Mouse (Mus musculus): ENCODE measurements around the gene Gm16253. TPM values are rescaled to one million over a fixed set of nuclear protein-coding genes. Genes with fewer than 3 reads are reported as not detected.
A peak's percentile ranks its signal among the peaks of the same experiment; 100 is the strongest.

Gene Gm16253
- total and polyA plus RNA-seq, 3 experiments = 1.4 TPM; not detected in 2

- TF ChIP-seq MXI1 (IDR thresholded peaks at IDR 0.05; ENCODE audit: low read depth, low read length) (no peak), ZMIZ1 (IDR thresholded peaks at IDR 0.05; ENCODE audit: low read depth, low read length) (no peak), TBP (IDR thresholded peaks at IDR 0.05; ENCODE audit: low read depth, low read length) (0 out of 2 replicates have a peak, but pooled peaks have one; percentile 19), NELFE (IDR thresholded peaks at IDR 0.05; ENCODE audit: low read depth, low read length) (peak; percentile 14; the same call in 1 of the 2 replicates), HCFC1 (IDR thresholded peaks at IDR 0.05; ENCODE audit: low read depth, low read length) (peak; percentile 50; the same call in 1 of the 2 replicates), NRF1 (IDR thresholded peaks at IDR 0.05; ENCODE audit: insufficient read depth, low read depth, low read length, poor library complexity, severe bottlenecking) (no peak), USF2 (IDR thresholded peaks at IDR 0.05; ENCODE audit: borderline replicate concordance in 1 of 2, insufficient read depth in 1 of 2, low read depth in 1 of 2, low read length in 2 of 2) (no peak), TAL1 (IDR thresholded peaks at IDR 0.05; ENCODE audit: low read length) (no peak), ETS1 (IDR thresholded peaks at IDR 0.05; ENCODE audit: low read depth, low read length) (no peak; the same call in 1 of the 2 replicates), USF1 (IDR thresholded peaks at IDR 0.05; ENCODE audit: low read depth, low read length) (no peak), ZC3H11A (IDR thresholded peaks at IDR 0.05; ENCODE audit: low read depth, low read length) (no peak; the same call in 1 of the 2 replicates), SIN3A (IDR thresholded peaks at IDR 0.05; ENCODE audit: low read length) (peak; percentile 43), UBTF (IDR thresholded peaks at IDR 0.05; ENCODE audit: borderline replicate concordance, insufficient read depth, low read depth, low read length) (no peak), POLR2A (IDR thresholded peaks at IDR 0.05; ENCODE audit: control insufficient read depth in 1 of 2, insufficient read depth in 1 of 2, low read depth in 1 of 2, low read length in 2 of 2, poor library complexity in 1 of 2) (0 out of 4 replicates have a peak, but pooled peaks of 1 of the 2 experiments have one; percentile 32), E2F4 (IDR thresholded peaks at IDR 0.05; ENCODE audit: borderline replicate concordance, low read depth, low read length) (no peak), GATA1 (IDR thresholded peaks at IDR 0.05; ENCODE audit: low read depth, low read length) (no peak), POLR2AphosphoS2 (IDR thresholded peaks at IDR 0.05; ENCODE audit: low read length) (no peak)
Measured at GRCm38 (mm10) chr3:96571896-96572698, 4.7 kb upstream of the Gm16253 start (continued).

GRCm38 (mm10) chr3:96573611-96574511 lies 2.9 kb upstream of the Gm16253 start:
- TF ChIP-seq RAD21 (IDR thresholded peaks at IDR 0.05; ENCODE audit: low read depth, low read length) (no peak), MYB (IDR thresholded peaks at IDR 0.05; ENCODE audit: low read depth, low read length) (no peak), MAFK (IDR thresholded peaks at IDR 0.05; ENCODE audit: borderline replicate concordance, low read depth, low read length) (no peak), EP300 (IDR thresholded peaks at IDR 0.05; ENCODE audit: low read depth in 1 of 2, low read length in 2 of 2) (peak in 1 of 2 experiments; percentile 17; a peak in 1 of 4 replicates), HCFC1 (IDR thresholded peaks at IDR 0.05; ENCODE audit: low read depth, low read length) (no peak), ZC3H11A (IDR thresholded peaks at IDR 0.05; ENCODE audit: low read depth, low read length) (0 out of 2 replicates have a peak, but pooled peaks have one; percentile 2), RCOR1 (IDR thresholded peaks at IDR 0.05; ENCODE audit: low read depth, low read length) (no peak), TCF12 (IDR thresholded peaks at IDR 0.05; ENCODE audit: low read depth, low read length) (no peak)
- H3K4me3 ChIP-seq (ENCODE audit: control insufficient read depth in 1 of 2, insufficient read depth in 1 of 2, low read depth in 2 of 2, low read length in 2 of 2) = no peak overlapping the region
- H3K4me1 ChIP-seq (ENCODE audit: control insufficient read depth in 1 of 2, insufficient read depth in 2 of 2, low read length in 2 of 2) = peaks cover 9 to 28% of the 10 kb centered on the region in 2 experiments

More at GRCm38 (mm10) chr3:96573611-96574511, 2.9 kb upstream of the Gm16253 start:
- Histone ChIP-seq H3K9me3 (replicated peaks; ENCODE audit: insufficient read depth, low read length) (no peaks in the 10 kb centered on the region), H3K27ac (ENCODE audit: control insufficient read depth, low read depth, low read length) (no peak overlapping the region), H3K9ac (ENCODE audit: control insufficient read depth, low read depth, low read length, poor library complexity, severe bottlenecking) (no peak overlapping the region), H3K27me3 (ENCODE audit: control insufficient read depth in 1 of 2, insufficient read depth in 2 of 2, low read length in 2 of 2) (no peaks in the 10 kb centered on the region), H3K79me2 (ENCODE audit: control insufficient read depth, insufficient read depth, low read length, poor library complexity) (peaks cover 3% of the 10 kb centered on the region; the same call in 1 of the 2 replicates), H3K36me3 (ENCODE audit: control insufficient read depth in 1 of 2, insufficient read depth in 2 of 2, low read length in 2 of 2) (peaks cover 0 to 17% of the 10 kb centered on the region in 2 experiments; a peak in 2 of 4 replicates)
- DNase-seq (ENCODE audit: low read depth, low spot score) = no peak

Data from MEL (cell line).